26 mouse cellular contexts compared by ENCODE assay signal in the genomic region with DNA sequence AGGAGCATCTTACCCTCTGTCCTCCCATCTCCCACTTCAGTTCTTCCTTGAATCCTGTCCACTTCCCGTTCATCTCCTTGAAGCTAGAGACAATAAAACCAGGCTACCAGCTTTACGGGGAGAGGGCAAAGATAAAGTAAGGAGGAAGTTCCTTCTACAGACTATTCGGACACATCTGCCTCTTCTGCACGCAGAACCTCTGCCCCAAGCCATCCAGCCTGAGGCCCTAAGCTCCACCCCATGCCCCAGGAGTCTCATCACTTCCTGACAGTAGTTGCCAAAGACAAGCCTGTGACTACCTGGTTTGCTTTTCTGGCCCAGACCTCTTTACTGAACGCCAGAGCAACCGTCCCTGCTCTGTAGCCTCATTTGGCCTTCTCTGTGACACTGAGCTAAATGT.
"Had no signal": no experiment of that assay in that cellular context is flagged by ENCODE, and none has a peak within 500 bp of the region (broad histone marks: within the 10 kb centered on the region; RNA-seq: fewer than 3 reads in every experiment).

No protein-coding gene starts in this region.

- H3K27ac ChIP-seq: gastrocnemius, adult 2 months; heart, embryonic 10.5 days; hindbrain, embryonic 10.5 days; hindbrain, embryonic 12.5 days; hindbrain, embryonic 14.5 days; kidney, embryonic 15.5 days; kidney, postnatal 0 days; limb, embryonic 13.5 days; limb, embryonic 15.5 days; liver, embryonic 12.5 days had no signal

- DNase-seq: gastrocnemius, adult 2 months; gastrocnemius, postnatal 10 days; gastrocnemius, postnatal 25 days; heart, adult 18-20 months; heart, postnatal 10 days; heart, postnatal 4 days; kidney, adult 11 months; kidney, adult 2 months; kidney, adult 9 months; kidney, postnatal 14 days; kidney, postnatal 36 days; layer of hippocampus, adult 9-11 months; layer of hippocampus, postnatal 36 days; left cerebral cortex, postnatal 4 days had no signal

- H3K27me3 ChIP-seq: heart, embryonic 12.5 days; hindbrain, embryonic 12.5 days; kidney, embryonic 15.5 days; limb, embryonic 13.5 days; limb, embryonic 15.5 days; liver, embryonic 12.5 days had no signal

- H3K4me1 ChIP-seq: hindbrain, embryonic 10.5 days; hindbrain, embryonic 12.5 days; limb, embryonic 13.5 days; limb, embryonic 15.5 days; liver, embryonic 12.5 days had no signal

- H3K4me2 ChIP-seq: heart, embryonic 12.5 days; hindbrain, embryonic 12.5 days; hindbrain, embryonic 14.5 days; kidney, embryonic 15.5 days; limb, embryonic 13.5 days; limb, embryonic 15.5 days; liver, embryonic 12.5 days had no signal

- H3K4me3 ChIP-seq: gastrocnemius, adult 2 months; heart, embryonic 10.5 days; heart, embryonic 12.5 days; hindbrain, embryonic 10.5 days; hindbrain, embryonic 12.5 days; kidney, embryonic 15.5 days; limb, embryonic 13.5 days; limb, embryonic 15.5 days; liver, embryonic 12.5 days had no signal

- H3K9ac ChIP-seq: heart, embryonic 12.5 days; hindbrain, embryonic 12.5 days; hindbrain, embryonic 14.5 days; kidney, embryonic 15.5 days; limb, embryonic 13.5 days; limb, embryonic 15.5 days; liver, embryonic 12.5 days had no signal

- ATAC-seq: hindbrain, embryonic 16.5 days; inflammation-experienced regulatory T-cells, adult 6 months; liver, embryonic 12.5 days had no signal

- H3K36me3 ChIP-seq: heart, embryonic 10.5 days; heart, embryonic 12.5 days; hindbrain, embryonic 10.5 days; hindbrain, embryonic 12.5 days; kidney, embryonic 15.5 days; limb, embryonic 13.5 days; limb, embryonic 15.5 days; liver, embryonic 12.5 days had no signal

- H3K9me3 ChIP-seq: heart, embryonic 10.5 days; hindbrain, embryonic 12.5 days; kidney, embryonic 15.5 days; limb, embryonic 13.5 days; limb, embryonic 15.5 days; liver, embryonic 12.5 days had no signal
